Mouse (Mus musculus) MEL (cell line): Measurements from ENCODE around the gene Fxr2.

ENCODE experiments used
- CTCF ChIP-seq, 3 experiments: IDR thresholded peaks in 2 of 3; conservative IDR thresholded peaks in 1 of 3; 2 replicates each; pipeline ENCODE4 v1.5.1; 2011 to 2012; ENCODE audit warnings: low read length in 3 of 3, low read depth in 2 of 3, mild to moderate bottlenecking in 2 of 3, improper control_type of control experiment in 1 of 3, inconsistent platforms in 1 of 3, mixed read lengths in 1 of 3, moderate library complexity in 1 of 3; ENCODE audit not compliant: control insufficient read depth in 1 of 3, insufficient read depth in 1 of 3, poor library complexity in 1 of 3, severe bottlenecking in 1 of 3
- EP300 ChIP-seq, 2 experiments: IDR thresholded peaks; 2 replicates each; pipeline ENCODE4 v1.6.1; 2011; ENCODE audit warnings: improper control_type of control experiment in 2 of 2, low read length in 2 of 2, low read depth in 1 of 2, mild to moderate bottlenecking in 1 of 2
- GATA1 ChIP-seq: IDR thresholded peaks from 2 replicates; pipeline ENCODE4 v1.6.1; 2011; ENCODE audit warnings: low read depth, low read length, improper control_type of control experiment
- MYC ChIP-seq: IDR thresholded peaks from 2 replicates; pipeline ENCODE4 v1.6.1; 2011; ENCODE audit warnings: low read depth, mild to moderate bottlenecking, low read length, improper control_type of control experiment, moderate library complexity
- POLR2A ChIP-seq, 2 experiments: IDR thresholded peaks; 2 replicates each; pipeline ENCODE4 v1.6.1; 2011 to 2012; ENCODE audit warnings: low read length in 2 of 2, mild to moderate bottlenecking in 2 of 2, control low read depth in 1 of 2, improper control_type of control experiment in 1 of 2, low read depth in 1 of 2, moderate library complexity in 1 of 2; ENCODE audit not compliant: control insufficient read depth in 1 of 2, insufficient read depth in 1 of 2, poor library complexity in 1 of 2
- SMC3 ChIP-seq: IDR thresholded peaks from 2 replicates; pipeline ENCODE4 v1.6.1; 2011; ENCODE audit warnings: low read depth, low read length, improper control_type of control experiment
- USF2 ChIP-seq, 2 experiments: IDR thresholded peaks; 2 replicates each; pipeline ENCODE4 v1.6.1; 2011 to 2012; ENCODE audit warnings: improper control_type of control experiment in 2 of 2, low read length in 2 of 2, borderline replicate concordance in 1 of 2, inconsistent platforms in 1 of 2, low read depth in 1 of 2, mild to moderate bottlenecking in 1 of 2; ENCODE audit not compliant: insufficient read depth in 1 of 2
- ZNF384 ChIP-seq: IDR thresholded peaks from 2 replicates; pipeline ENCODE4 v1.6.1; 2012; ENCODE audit warnings: low read depth, mild to moderate bottlenecking, inconsistent platforms, low read length, improper control_type of control experiment

DNA sequence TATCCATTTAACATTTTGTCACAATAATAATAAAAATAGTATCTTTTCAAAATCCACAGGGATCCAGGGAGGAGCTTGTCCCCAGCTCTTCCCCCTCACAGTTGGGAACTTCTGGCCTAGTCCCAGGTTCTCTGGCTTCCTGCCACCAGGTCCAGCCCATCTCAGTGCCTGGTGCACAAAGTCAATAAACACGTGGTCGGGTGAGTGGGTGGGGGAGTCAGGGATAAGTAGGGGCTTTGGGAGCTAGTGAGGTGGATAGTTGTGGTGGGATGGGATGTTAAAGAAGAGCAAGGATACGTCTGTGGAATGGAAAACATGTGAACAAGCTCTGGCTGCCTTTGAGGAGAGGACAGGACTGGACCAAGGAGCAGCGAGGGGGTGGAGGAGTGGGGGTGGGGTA lies 53.6 kb downstream of the Fxr2 start:
- TF ChIP-seq CTCF (IDR thresholded peaks at IDR 0.05 in 2 of 3, conservative IDR thresholded peaks at IDR 0.05 in 1 of 3; ENCODE audit: control insufficient read depth in 1 of 3, insufficient read depth in 1 of 3, low read depth in 2 of 3, low read length in 3 of 3, poor library complexity in 1 of 3, severe bottlenecking in 1 of 3) (no peak), POLR2A (IDR thresholded peaks at IDR 0.05; ENCODE audit: control insufficient read depth in 1 of 2, insufficient read depth in 1 of 2, low read depth in 1 of 2, low read length in 2 of 2, poor library complexity in 1 of 2) (no peak), SMC3 (no peak), USF2 (IDR thresholded peaks at IDR 0.05; ENCODE audit: borderline replicate concordance in 1 of 2, insufficient read depth in 1 of 2, low read depth in 1 of 2, low read length in 2 of 2) (no peak), MYC (no peak), ZNF384 (no peak), GATA1 (no peak), EP300 (IDR thresholded peaks at IDR 0.05; ENCODE audit: low read depth in 1 of 2, low read length in 2 of 2) (no peak)
